Mouse (Mus musculus): Measurements from ENCODE around the gene Shisa5.

- TF ChIP-seq ZC3H11A (IDR thresholded peaks at IDR 0.05; ENCODE audit: borderline replicate concordance, low read depth, low read length), result no peak
- no peak for TF ChIP-seq ZNF384 (IDR thresholded peaks at IDR 0.05; ENCODE audit: low read depth, low read length)
- no peak for TF ChIP-seq MAFK (IDR thresholded peaks at IDR 0.05; ENCODE audit: insufficient read depth, low read depth, low read length)
Observed at GRCm38 (mm10) chr9:109021428-109021827, 16.9 kb upstream of the Shisa5 start.

All from ES-E14 (cell line).